Comparison of ENCODE assay signal across 8 mouse cellular contexts in the genomic region with DNA sequence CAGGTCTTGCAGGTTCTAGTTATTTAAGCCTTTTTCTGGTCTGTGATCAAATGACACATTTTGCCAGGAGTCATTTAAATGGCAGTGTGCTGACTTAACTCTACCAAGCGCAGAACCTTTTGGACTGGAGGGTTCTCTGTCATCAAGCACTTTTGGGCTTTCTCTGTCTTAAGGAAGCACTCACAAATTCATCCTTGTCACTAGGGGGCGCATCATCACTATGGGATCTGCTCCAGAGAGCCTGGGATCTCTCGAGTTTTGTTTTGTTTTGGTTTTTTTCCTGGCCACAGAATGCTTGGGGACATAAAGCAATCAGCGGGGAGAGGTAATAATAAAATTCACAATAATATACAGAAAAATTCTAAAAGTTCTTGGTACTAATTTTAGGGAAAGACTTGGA.
DNase-seq lines count a peak whose midpoint lies in the region; ATAC-seq and TF ChIP-seq lines count a peak whose summit lies in the region.

No protein-coding gene starts in this region.

- H3K4me3 ChIP-seq in neural tube, embryonic 11.5 days (ENCODE audit: low read depth, low read length) = no peak overlapping the region

- in situ Hi-C loops in Patski (cut with MboI; ENCODE audit: low pct_unique_long_range_greater_than_20kb) = loop anchor here (10.0 kb wide), 1 partner anchor 610 kb away; no protein-coding TSS in a partner anchor

- no peak overlapping the region for H3K9ac ChIP-seq in neural tube, embryonic 11.5 days (ENCODE audit: low read length)

- no peaks in the 10 kb centered on the region for H3K36me3 ChIP-seq in neural tube, embryonic 11.5 days (ENCODE audit: control insufficient read depth, insufficient read depth, low read length)

- no peak for ATAC-seq in Patski
- ATAC-seq in neural tube, embryonic 11.5 days (ENCODE audit: insufficient read depth, low FRiP score, low TSS enrichment) = 0 out of 2 replicates have a peak, but pooled peaks have one; percentile 45

- POLR2A ChIA-PET in Patski (lab: Charles Lee) = interaction anchor here (0.7 kb wide), 1 partner anchor 22 kb away, joined by 3 read pairs; no protein-coding TSS in a partner anchor

- H3K4me1 ChIP-seq in neural tube, embryonic 11.5 days (ENCODE audit: control insufficient read depth, insufficient read depth, low read length) = no peaks in the 10 kb centered on the region

- intact Hi-C loops in left cerebral cortex, postnatal 10 days (cut with DNase I) = loop anchor here (10.0 kb wide), 1 partner anchor 480 kb away; no protein-coding TSS in a partner anchor

- H3K27me3 ChIP-seq in Patski = peaks cover 7% of the 10 kb centered on the region
- no peaks in the 10 kb centered on the region for H3K27me3 ChIP-seq in neural tube, embryonic 11.5 days (ENCODE audit: control insufficient read depth, insufficient read depth, low read length)

- H3K9me3 ChIP-seq in neural tube, embryonic 11.5 days (ENCODE audit: control insufficient read depth, low read length) = no peaks in the 10 kb centered on the region

- TF ChIP-seq CTCF in Patski (IDR thresholded peaks at IDR 0.05) = peak; percentile 83

- H3K27ac ChIP-seq in neural tube, embryonic 11.5 days (ENCODE audit: low read depth, low read length) = no peak overlapping the region

- DNase-seq in left cerebral cortex, adult 18-20 months (ENCODE audit: low spot score in 2 of 2) = peak; percentile 72 to 81
- DNase-seq in left cerebral cortex, adult 11 months (ENCODE audit: low spot score) = no peak
- DNase-seq in Patski (ENCODE audit: low read depth, low spot score) = no peak
- peak; percentile 86 to 91 for DNase-seq in cerebellum, postnatal 14 days
- peak; percentile 65 to 78 for DNase-seq in frontal cortex, postnatal 36 days (ENCODE audit: low spot score in 2 of 2)
- DNase-seq in left cerebral cortex, postnatal 10 days (ENCODE audit: extremely low spot score in 1 of 2, low spot score in 2 of 2) = peak; percentile 58 to 67
- DNase-seq in neural tube, embryonic 11.5 days (ENCODE audit: low spot score) = peak; percentile 62
- no peak for DNase-seq in spleen, adult 12 weeks (ENCODE audit: low spot score)

- 21% methylated on average over 4 of the region's 4 CpGs for WGBS in neural tube, embryonic 11.5 days

- H3K4me2 ChIP-seq in neural tube, embryonic 11.5 days (ENCODE audit: low read depth) = no peak overlapping the region

- CTCF ChIA-PET in Patski (lab: Charles Lee) = no interaction called here

Comparison
In these comparisons a context has a peak if more than half of its experiments do, and no peak if none do; other contexts are left out.
1. DNase-seq: peak in left cerebral cortex, adult 18-20 months (2 of 2), cerebellum, postnatal 14 days (2 of 2), frontal cortex, postnatal 36 days (2 of 2), left cerebral cortex, postnatal 10 days (2 of 2) and neural tube, embryonic 11.5 days (single experiment); none in left cerebral cortex, adult 11 months (single experiment), Patski (single experiment) and spleen, adult 12 weeks (single experiment).